Mouse (Mus musculus): ENCODE measurements around the gene 2610001J05Rik. TPM values are rescaled to one million over a fixed set of nuclear protein-coding genes. Genes with fewer than 3 reads are reported as not detected.

The 2610001J05Rik gene
- polyA plus RNA-seq, 1 experiment from 2014 or later: 95.4 TPM

- no peak overlapping the region for H3K4me2 ChIP-seq (replicated peaks; ENCODE audit: low read depth)
- ATAC-seq: no peak
- no peaks in the 10 kb centered on the region for H3K36me3 ChIP-seq (ENCODE audit: control insufficient read depth, insufficient read depth)
- no peak overlapping the region for H3K9ac ChIP-seq (ENCODE audit: low read depth, low read length)
- TF ChIP-seq CTCF (IDR thresholded peaks at IDR 0.05; ENCODE audit: low read depth): no peak
- no peaks in the 10 kb centered on the region for H3K9me3 ChIP-seq (ENCODE audit: control insufficient read depth)
- no peak overlapping the region for H3K27ac ChIP-seq (ENCODE audit: low read depth, low read length)
- no peaks in the 10 kb centered on the region; the same call in 1 of the 2 replicates for H3K4me1 ChIP-seq (replicated peaks; ENCODE audit: control insufficient read depth, insufficient read depth, low read length)
- 80% methylated on average over 2 of the region's 2 CpGs for WGBS
- H3K4me3 ChIP-seq (ENCODE audit: low read depth, low read length): no peak overlapping the region
- no peaks in the 10 kb centered on the region for H3K27me3 ChIP-seq (replicated peaks; ENCODE audit: control insufficient read depth, insufficient read depth, low read length)
These were observed 2.6 kb upstream of the 2610001J05Rik start for GRCm38 (mm10) chr6:13873959-13874358.

- H3K9ac ChIP-seq (ENCODE audit: low read depth, low read length): 0 out of 2 replicates have a peak overlapping the region, but pooled peaks have one; percentile 59
- H3K27me3 ChIP-seq (replicated peaks; ENCODE audit: control insufficient read depth, insufficient read depth, low read length): no peaks in the 10 kb centered on the region
- no peak overlapping the region; the same call in 1 of the 2 replicates for H3K4me3 ChIP-seq (ENCODE audit: low read depth, low read length)
- peak overlapping the region; percentile 65 for H3K4me2 ChIP-seq (replicated peaks; ENCODE audit: low read depth)
- H3K27ac ChIP-seq (ENCODE audit: low read depth, low read length): no peak overlapping the region
- no peaks in the 10 kb centered on the region; the same call in 1 of the 2 replicates for H3K36me3 ChIP-seq (ENCODE audit: control insufficient read depth, insufficient read depth)
- ATAC-seq: no peak
- WGBS: 60% methylated on average over 7 of the region's 7 CpGs
- TF ChIP-seq CTCF (IDR thresholded peaks at IDR 0.05; ENCODE audit: low read depth): no peak
- H3K9me3 ChIP-seq (ENCODE audit: control insufficient read depth): no peaks in the 10 kb centered on the region
- H3K4me1 ChIP-seq (replicated peaks; ENCODE audit: control insufficient read depth, insufficient read depth, low read length): no peaks in the 10 kb centered on the region; the same call in 1 of the 2 replicates
These were observed 758 bp upstream of the 2610001J05Rik start for GRCm38 (mm10) chr6:13872076-13872475.

GRCm38 (mm10) chr6:13871625-13871958, 274 bp upstream of the 2610001J05Rik start:
- WGBS: under 1% methylated on average over 7 of the region's 7 CpGs
- peak; percentile 68 for ATAC-seq
- peak overlapping the region; percentile 65 for H3K4me2 ChIP-seq (replicated peaks; ENCODE audit: low read depth)
- no peaks in the 10 kb centered on the region for H3K27me3 ChIP-seq (replicated peaks; ENCODE audit: control insufficient read depth, insufficient read depth, low read length)
- no peaks in the 10 kb centered on the region for H3K9me3 ChIP-seq (ENCODE audit: control insufficient read depth)
- TF ChIP-seq CTCF (IDR thresholded peaks at IDR 0.05; ENCODE audit: low read depth): no peak
- peak overlapping the region; percentile 65 for H3K4me3 ChIP-seq (ENCODE audit: low read depth, low read length)
- H3K36me3 ChIP-seq (ENCODE audit: control insufficient read depth, insufficient read depth): no peaks in the 10 kb centered on the region; the same call in 1 of the 2 replicates
- H3K4me1 ChIP-seq (replicated peaks; ENCODE audit: control insufficient read depth, insufficient read depth, low read length): no peaks in the 10 kb centered on the region; the same call in 1 of the 2 replicates
- H3K9ac ChIP-seq (ENCODE audit: low read depth, low read length): peak overlapping the region; percentile 59
- H3K27ac ChIP-seq (ENCODE audit: low read depth, low read length): peak overlapping the region; percentile 92

GRCm38 (mm10) chr6:13870289-13870741, 1.0 kb downstream of the 2610001J05Rik start:
- ATAC-seq: no peak
- Histone ChIP-seq H3K9me3 (ENCODE audit: control insufficient read depth) (no peaks in the 10 kb centered on the region), H3K9ac (ENCODE audit: low read depth, low read length) (no peak overlapping the region), H3K36me3 (ENCODE audit: control insufficient read depth, insufficient read depth) (no peaks in the 10 kb centered on the region; the same call in 1 of the 2 replicates), H3K27me3 (replicated peaks; ENCODE audit: control insufficient read depth, insufficient read depth, low read length) (no peaks in the 10 kb centered on the region), H3K4me2 (replicated peaks; ENCODE audit: low read depth) (peak overlapping the region; percentile 65), H3K27ac (ENCODE audit: low read depth, low read length) (no peak overlapping the region), H3K4me1 (replicated peaks; ENCODE audit: control insufficient read depth, insufficient read depth, low read length) (no peaks in the 10 kb centered on the region; the same call in 1 of the 2 replicates), H3K4me3 (ENCODE audit: low read depth, low read length) (peak overlapping the region; percentile 65)
- TF ChIP-seq CTCF (IDR thresholded peaks at IDR 0.05; ENCODE audit: low read depth): no peak
- WGBS: 37% methylated on average over 12 of the region's 12 CpGs

GRCm38 (mm10) chr6:13860596-13860995, 10.7 kb downstream of the 2610001J05Rik start:
- Histone ChIP-seq H3K27ac (ENCODE audit: low read depth, low read length) (no peak overlapping the region), H3K4me1 (replicated peaks; ENCODE audit: control insufficient read depth, insufficient read depth, low read length) (no peaks in the 10 kb centered on the region), H3K4me3 (ENCODE audit: low read depth, low read length) (no peak overlapping the region), H3K4me2 (replicated peaks; ENCODE audit: low read depth) (no peak overlapping the region), H3K27me3 (replicated peaks; ENCODE audit: control insufficient read depth, insufficient read depth, low read length) (no peaks in the 10 kb centered on the region), H3K9ac (ENCODE audit: low read depth, low read length) (no peak overlapping the region), H3K9me3 (ENCODE audit: control insufficient read depth) (no peaks in the 10 kb centered on the region), H3K36me3 (ENCODE audit: control insufficient read depth, insufficient read depth) (no peaks in the 10 kb centered on the region)
- ATAC-seq: no peak
- TF ChIP-seq CTCF (IDR thresholded peaks at IDR 0.05; ENCODE audit: low read depth): no peak
- 83% methylated on average over 1 of the region's 1 CpGs for WGBS

GRCm38 (mm10) chr6:13859877-13860585, 11.3 kb downstream of the 2610001J05Rik start:
- no peak overlapping the region for H3K4me3 ChIP-seq (ENCODE audit: low read depth, low read length)
- no peak overlapping the region for H3K27ac ChIP-seq (ENCODE audit: low read depth, low read length)
- H3K27me3 ChIP-seq (replicated peaks; ENCODE audit: control insufficient read depth, insufficient read depth, low read length): no peaks in the 10 kb centered on the region
- no peak overlapping the region for H3K9ac ChIP-seq (ENCODE audit: low read depth, low read length)
- TF ChIP-seq CTCF (IDR thresholded peaks at IDR 0.05; ENCODE audit: low read depth): no peak
- H3K4me2 ChIP-seq (replicated peaks; ENCODE audit: low read depth): no peak overlapping the region
- H3K4me1 ChIP-seq (replicated peaks; ENCODE audit: control insufficient read depth, insufficient read depth, low read length): no peaks in the 10 kb centered on the region
- 70% methylated on average over 6 of the region's 6 CpGs for WGBS
- no peaks in the 10 kb centered on the region for H3K9me3 ChIP-seq (ENCODE audit: control insufficient read depth)
- no peak for ATAC-seq
- no peaks in the 10 kb centered on the region for H3K36me3 ChIP-seq (ENCODE audit: control insufficient read depth, insufficient read depth)

Data from intestine, postnatal 0 days (tissue).